Mouse (Mus musculus) small intestine, adult 2 months (tissue): ENCODE results near the gene Tmem219. TPM values are rescaled to one million over a fixed set of nuclear protein-coding genes. Genes with fewer than 3 reads are reported as not detected.

Source experiments
- H3K27ac ChIP-seq: fragments of 200-500 bp; 2 replicates; pipeline ENCODE4 v1.5.1; 2012; ENCODE audit warnings: low read depth, low read length, control low read depth, inconsistent platforms; ENCODE audit not compliant: insufficient read depth
- H3K27me3 ChIP-seq: fragments of 200-500 bp; 2 replicates; pipeline ENCODE4 v1.6.1; 2012; ENCODE audit warnings: mild to moderate bottlenecking, moderate library complexity, low read length, inconsistent platforms; ENCODE audit not compliant: control insufficient read depth, insufficient read depth
- H3K36me3 ChIP-seq: fragments of 200-500 bp; 2 replicates; pipeline ENCODE4 v1.6.1; 2012; ENCODE audit warnings: mild to moderate bottlenecking, low read length, control low read depth, inconsistent platforms; ENCODE audit not compliant: control insufficient read depth, insufficient read depth
- H3K4me1 ChIP-seq: fragments of 200-500 bp; 2 replicates; pipeline ENCODE4 v1.6.1; 2012; ENCODE audit warnings: low read length, inconsistent platforms, mixed read lengths; ENCODE audit not compliant: control insufficient read depth, insufficient read depth, insufficient read length
- H3K4me3 ChIP-seq: fragments of 200-500 bp; 2 replicates; pipeline ENCODE4 v1.5.1; 2012; ENCODE audit warnings: low read depth, mild to moderate bottlenecking, control low read depth, inconsistent platforms, low read length, moderate library complexity
- CTCF ChIP-seq: fragments of 200-500 bp; IDR thresholded peaks from 2 replicates; pipeline ENCODE4 v1.5.1; 2012; ENCODE audit warnings: low read depth, mild to moderate bottlenecking, control low read depth, inconsistent platforms, low read length, moderate library complexity, mixed read lengths; ENCODE audit not compliant: insufficient replicate concordance, insufficient read length; ENCODE audit errors: extremely low read depth
- POLR2A ChIP-seq: fragments of 200-500 bp; IDR thresholded peaks from 2 replicates; pipeline ENCODE4 v1.6.1; 2012; ENCODE audit warnings: low read depth, mild to moderate bottlenecking, control low read depth, inconsistent platforms, low read length, moderate library complexity
- WGBS: fragments of 180-500 bp; shearing (Covaris S2); methylation state at CpG from one replicate; pipeline ENCODE4 v1.1.7; 2018; 5-methylcytosine and 5-hydroxymethylcytosine counted together
- polyA plus RNA-seq: library from polyadenylated mRNA; depleted of rRNA; stranded (reverse); fragments of >200 nt; gene quantifications from 2 replicates; pipeline ENCODE4 v1.2.3, GENCODE M21; 2012

Gene Tmem219
- polyA plus RNA-seq, 1 experiment = 143 TPM

- Histone ChIP-seq H3K36me3 (peaks cover 4% of the 10 kb centered on the region; the same call in 1 of the 2 replicates), H3K27ac (peak overlapping the region; percentile 83), H3K27me3 (no peaks in the 10 kb centered on the region), H3K4me1 (peaks cover 15% of the 10 kb centered on the region), H3K4me3 (peak overlapping the region; percentile 76)
- peak; percentile 80 for TF ChIP-seq POLR2A
- no peak for TF ChIP-seq CTCF
- WGBS = 13% methylated on average over 37 of the region's 37 CpGs
These were observed 24.4 kb downstream of the Tmem219 start for GRCm38 (mm10) chr7:126898102-126898990.

GRCm38 (mm10) chr7:126897390-126898101 is 25.2 kb downstream of the Tmem219 start:
- peak overlapping the region; percentile 83 for H3K27ac ChIP-seq
- no peak for TF ChIP-seq CTCF
- H3K27me3 ChIP-seq = no peaks in the 10 kb centered on the region
- 2% methylated on average over 16 of the region's 16 CpGs for WGBS
- H3K4me3 ChIP-seq = peak overlapping the region; percentile 76
- peaks cover 4% of the 10 kb centered on the region; the same call in 1 of the 2 replicates for H3K36me3 ChIP-seq
- peaks cover 15% of the 10 kb centered on the region for H3K4me1 ChIP-seq

- H3K4me1 ChIP-seq = peaks cover 15% of the 10 kb centered on the region
- no peaks in the 10 kb centered on the region for H3K27me3 ChIP-seq
- H3K27ac ChIP-seq = peak overlapping the region; percentile 72
- H3K4me3 ChIP-seq = peak overlapping the region; percentile 24
- H3K36me3 ChIP-seq = peaks cover 4% of the 10 kb centered on the region; the same call in 1 of the 2 replicates
- 90% methylated on average over 5 of the region's 5 CpGs for WGBS
- no peak for TF ChIP-seq CTCF
- TF ChIP-seq POLR2A = no peak
These were observed 25.8 kb downstream of the Tmem219 start for GRCm38 (mm10) chr7:126896912-126897311.

GRCm38 (mm10) chr7:126888852-126889251 is 33.9 kb downstream of the Tmem219 start:
- H3K27me3 ChIP-seq = no peaks in the 10 kb centered on the region
- WGBS = 52% methylated on average over 7 of the region's 7 CpGs
- peaks cover under 1% of the 10 kb centered on the region for H3K4me1 ChIP-seq
- no peak for TF ChIP-seq POLR2A
- TF ChIP-seq CTCF = peak; percentile 45; the same call in 1 of the 2 replicates
- peaks cover 15% of the 10 kb centered on the region for H3K36me3 ChIP-seq
- no peak overlapping the region for H3K4me3 ChIP-seq
- H3K27ac ChIP-seq = no peak overlapping the region

GRCm38 (mm10) chr7:126887281-126887680 is 35.4 kb downstream of the Tmem219 start:
- H3K4me1 ChIP-seq = peaks cover 5% of the 10 kb centered on the region
- 88% methylated on average over 5 of the region's 5 CpGs for WGBS
- peaks cover 15% of the 10 kb centered on the region for H3K36me3 ChIP-seq
- no peak for TF ChIP-seq POLR2A
- TF ChIP-seq CTCF = no peak
- H3K27me3 ChIP-seq = no peaks in the 10 kb centered on the region
- no peak overlapping the region for H3K27ac ChIP-seq
- H3K4me3 ChIP-seq = no peak overlapping the region

GRCm38 (mm10) chr7:126884286-126885164 is 38.2 kb downstream of the Tmem219 start, which contains the start of gene Taok2:
Gene Taok2 (minus strand): TSS chr7:126884703.
- peaks cover 16% of the 10 kb centered on the region for H3K36me3 ChIP-seq
- H3K27ac ChIP-seq = peak within 1 kb of the TSS; percentile 79
- H3K4me3 ChIP-seq = peak within 1 kb of the TSS; percentile 87
- H3K4me1 ChIP-seq = peaks cover 7% of the 10 kb centered on the region
- no peaks in the 10 kb centered on the region for H3K27me3 ChIP-seq
- under 1% methylated on average over 56 of the region's 56 CpGs for WGBS
- TF ChIP-seq POLR2A (peak; percentile 76; the same call in 1 of the 2 replicates), CTCF (no peak)
